In genomic region chr14:76145868-76146267, GRCm38 (mm10) we compare ENCODE assay signal across 23 mouse cellular contexts. TPM values are rescaled to one million over a fixed set of nuclear protein-coding genes. Genes with fewer than 3 reads are reported as not detected.
DNase-seq lines count a peak whose midpoint lies in the region; ATAC-seq and TF ChIP-seq lines count a peak whose summit lies in the region.
"Had no signal": no experiment of that assay in that cellular context is flagged by ENCODE, and none has a peak within 500 bp of the region (broad histone marks: within the 10 kb centered on the region; RNA-seq: fewer than 3 reads in every experiment).

No protein-coding gene starts in this region.

- TF ChIP-seq EP300 in lung, postnatal 0 days (IDR thresholded peaks at IDR 0.05): no peak
- peak; percentile 72 for TF ChIP-seq EP300 in liver, embryonic 14.5 days (IDR thresholded peaks at IDR 0.05; ENCODE audit: low read depth)

- H3K36me3 ChIP-seq in lung, postnatal 0 days (ENCODE audit: insufficient read depth, low read length): no peaks in the 10 kb centered on the region
- H3K36me3 ChIP-seq in liver, embryonic 14.5 days (replicated peaks; ENCODE audit: control insufficient read depth, insufficient read depth, low read depth): no peaks in the 10 kb centered on the region
- no peaks in the 10 kb centered on the region for H3K36me3 ChIP-seq in forebrain, embryonic 15.5 days
- H3K36me3 ChIP-seq: heart, embryonic 15.5 days; limb, embryonic 10.5 days; midbrain, embryonic 13.5 days; neural tube, embryonic 13.5 days had no signal

- DNase-seq in lung, postnatal 0 days (ENCODE audit: low spot score): peak; percentile 7
- DNase-seq in lung, adult 18-20 months: no peak
- DNase-seq in MEL-GATA-1-ER (ENCODE audit: extremely low read depth, low read depth): peak; percentile 66
- peak; percentile 48 to 65 (median 51) for DNase-seq in liver, embryonic 14.5 days (ENCODE audit: low read depth in 3 of 3, low spot score in 3 of 3)
- no peak for DNase-seq in layer of hippocampus, adult 9-10 months (ENCODE audit: low spot score)
- DNase-seq in layer of hippocampus, adult 11-12 months (ENCODE audit: low spot score): no peak
- DNase-seq: adrenal gland, adult 8-10 months; cerebellum, adult 11 months; cerebellum, postnatal 14 days; embryo, embryonic 11 days; gastrocnemius, adult 2 months; kidney, postnatal 36 days; lung, adult 2 months; lung, postnatal 4 days; spleen, adult 18-20 months; thymus, postnatal 4 days had no signal

- no peak overlapping the region for H3K27ac ChIP-seq in lung, postnatal 0 days (ENCODE audit: low read length)
- no peak overlapping the region for H3K27ac ChIP-seq in liver, embryonic 14.5 days
- no peak overlapping the region for H3K27ac ChIP-seq in forebrain, embryonic 15.5 days (replicated peaks)
- H3K27ac ChIP-seq: gastrocnemius, adult 2 months; heart, embryonic 15.5 days; limb, embryonic 10.5 days; midbrain, embryonic 13.5 days; neural tube, embryonic 13.5 days had no signal

- no peak overlapping the region for H3K9ac ChIP-seq in lung, postnatal 0 days (replicated peaks; ENCODE audit: low read depth)
- 0 out of 2 replicates have a peak overlapping the region, but pooled peaks have one; percentile 20 for H3K9ac ChIP-seq in liver, embryonic 14.5 days (replicated peaks)
- no peak overlapping the region for H3K9ac ChIP-seq in forebrain, embryonic 15.5 days (replicated peaks)
- H3K9ac ChIP-seq: heart, embryonic 15.5 days; midbrain, embryonic 13.5 days; neural tube, embryonic 13.5 days had no signal

- H3K4me1 ChIP-seq in lung, postnatal 0 days (ENCODE audit: insufficient read depth, low read depth, low read length): peaks cover 16% of the 10 kb centered on the region; the same call in 1 of the 2 replicates
- H3K4me1 ChIP-seq in liver, embryonic 14.5 days (replicated peaks; ENCODE audit: control insufficient read depth in 2 of 2, insufficient read depth in 2 of 2, low read length in 1 of 2): peaks cover 17 to 26% of the 10 kb centered on the region in 2 experiments
- H3K4me1 ChIP-seq in forebrain, embryonic 15.5 days: peaks cover 10% of the 10 kb centered on the region; the same call in 1 of the 2 replicates
- H3K4me1 ChIP-seq: neural tube, embryonic 13.5 days had no signal

- no peak for ATAC-seq in lung, postnatal 0 days
- peak; percentile 84 for ATAC-seq in liver, embryonic 14.5 days (ENCODE audit: insufficient read depth)
- no peak for ATAC-seq in forebrain, embryonic 15.5 days (replicated peaks)
- ATAC-seq: hindbrain, embryonic 16.5 days; intestine, embryonic 16.5 days; midbrain, embryonic 13.5 days had no signal

- no peak for TF ChIP-seq CTCF in lung, postnatal 0 days (IDR thresholded peaks at IDR 0.05)
- no peak for TF ChIP-seq CTCF in liver, embryonic 14.5 days (IDR thresholded peaks at IDR 0.05; ENCODE audit: low read depth)

- no peak overlapping the region for H3K4me2 ChIP-seq in lung, postnatal 0 days (replicated peaks; ENCODE audit: low read depth, low read length)
- H3K4me2 ChIP-seq in liver, embryonic 14.5 days (ENCODE audit: low read depth): peak overlapping the region; percentile 58
- H3K4me2 ChIP-seq in forebrain, embryonic 15.5 days (replicated peaks): no peak overlapping the region
- H3K4me2 ChIP-seq: heart, embryonic 15.5 days; midbrain, embryonic 13.5 days; neural tube, embryonic 13.5 days had no signal

- no peaks in the 10 kb centered on the region for H3K9me3 ChIP-seq in lung, postnatal 0 days (ENCODE audit: low read length)
- no peaks in the 10 kb centered on the region for H3K9me3 ChIP-seq in liver, embryonic 14.5 days (ENCODE audit: control insufficient read depth, low read length)
- no peaks in the 10 kb centered on the region for H3K9me3 ChIP-seq in forebrain, embryonic 15.5 days
- H3K9me3 ChIP-seq: heart, embryonic 15.5 days; limb, embryonic 10.5 days; midbrain, embryonic 13.5 days; neural tube, embryonic 13.5 days had no signal

- H3K27me3 ChIP-seq in lung, postnatal 0 days (replicated peaks; ENCODE audit: insufficient read depth, low read length): no peaks in the 10 kb centered on the region
- no peaks in the 10 kb centered on the region for H3K27me3 ChIP-seq in liver, embryonic 14.5 days (ENCODE audit: control insufficient read depth, insufficient read depth, low read length)
- no peaks in the 10 kb centered on the region for H3K27me3 ChIP-seq in forebrain, embryonic 15.5 days
- H3K27me3 ChIP-seq: heart, embryonic 15.5 days; neural tube, embryonic 13.5 days had no signal

- 39% methylated on average over 7 of the region's 7 CpGs for WGBS in lung, postnatal 0 days
- 10% methylated on average over 7 of the region's 7 CpGs for WGBS in liver, embryonic 14.5 days (ENCODE audit: insufficient replicate concordance)
- WGBS in forebrain, embryonic 15.5 days: 62% methylated on average over 7 of the region's 7 CpGs

- H3K4me3 ChIP-seq in lung, postnatal 0 days (ENCODE audit: low read depth, low read length): no peak overlapping the region
- H3K4me3 ChIP-seq in liver, embryonic 14.5 days (ENCODE audit: insufficient read depth in 1 of 2, low read depth in 2 of 2, low read length in 2 of 2): no peak overlapping the region
- H3K4me3 ChIP-seq in forebrain, embryonic 15.5 days: no peak overlapping the region
- H3K4me3 ChIP-seq: gastrocnemius, adult 2 months; heart, embryonic 15.5 days; limb, embryonic 10.5 days; midbrain, embryonic 13.5 days; neural tube, embryonic 13.5 days had no signal

RNA-seq across cellular contexts. Expression of gene Nufip1, which starts 35.2 kb away (rescaled TPM):
- 6.1 and 6.5 TPM in 2 replicates for polyA plus RNA-seq in lung, postnatal 0 days (2015; fragmentation: Nextera tagmentation; extraction: Ambion mirVana)
- polyA plus RNA-seq in liver, embryonic 14.5 days (2012; rRNA removed): 1.9 and 3.1 TPM in 2 replicates
- polyA plus RNA-seq in liver, embryonic 14.5 days (2014; fragmentation: Nextera tagmentation; extraction: Ambion mirVana): 4.6 and 5.3 TPM in 2 replicates
- 15.2 and 16.5 TPM in 2 replicates for polyA plus RNA-seq in forebrain, embryonic 15.5 days (2015; fragmentation: Nextera tagmentation; extraction: Ambion mirVana)

RNA-seq across cellular contexts. Expression of gene Gpalpp1, which starts 35.3 kb away (rescaled TPM):
- 6.3 and 7.0 TPM in 2 replicates for polyA plus RNA-seq in lung, postnatal 0 days (2015; fragmentation: Nextera tagmentation; extraction: Ambion mirVana)
- 2.7 and 3.9 TPM in 2 replicates for polyA plus RNA-seq in liver, embryonic 14.5 days (2012; rRNA removed)
- 5.2 and 6.3 TPM in 2 replicates for polyA plus RNA-seq in liver, embryonic 14.5 days (2014; fragmentation: Nextera tagmentation; extraction: Ambion mirVana)
- polyA plus RNA-seq in forebrain, embryonic 15.5 days (2015; fragmentation: Nextera tagmentation; extraction: Ambion mirVana): 13.6 and 14.4 TPM in 2 replicates

Comparison
In these comparisons a context has a peak if more than half of its experiments do, and no peak if none do; other contexts are left out.
1. DNase-seq: peak in lung, postnatal 0 days (single experiment), MEL-GATA-1-ER (single experiment) and liver, embryonic 14.5 days (3 of 3); none in lung, adult 18-20 months (0 of 2), layer of hippocampus, adult 9-10 months (single experiment) and layer of hippocampus, adult 11-12 months (single experiment).